Comparison of ENCODE assay signal across 7 mouse cellular contexts in genomic region chr10:63065988-63066387, GRCm38 (mm10). TPM values are rescaled to one million over a fixed set of nuclear protein-coding genes. Genes with fewer than 3 reads are reported as not detected.
DNase-seq lines count a peak whose midpoint lies in the region; ATAC-seq lines count a peak whose summit lies in the region.

No protein-coding gene starts in this region.

- no peaks in the 10 kb centered on the region for H3K4me1 ChIP-seq in intestine, embryonic 15.5 days (replicated peaks)
- no peaks in the 10 kb centered on the region for H3K4me1 ChIP-seq in midbrain, embryonic 13.5 days (replicated peaks)

- WGBS in intestine, embryonic 15.5 days: 10% methylated on average over 5 of the region's 5 CpGs
- WGBS in midbrain, embryonic 13.5 days: 3% methylated on average over 5 of the region's 5 CpGs

- H3K27me3 ChIP-seq in intestine, embryonic 15.5 days (replicated peaks): no peaks in the 10 kb centered on the region
- H3K27me3 ChIP-seq in midbrain, embryonic 13.5 days: no peaks in the 10 kb centered on the region

- no peak overlapping the region for H3K9ac ChIP-seq in intestine, embryonic 15.5 days
- no peak overlapping the region for H3K9ac ChIP-seq in midbrain, embryonic 13.5 days (replicated peaks)

- H3K4me3 ChIP-seq in intestine, embryonic 15.5 days (replicated peaks): no peak overlapping the region
- no peak overlapping the region for H3K4me3 ChIP-seq in midbrain, embryonic 13.5 days (replicated peaks)

- intact Hi-C loops in left cerebral cortex, postnatal 14 days (cut with DNase I): loop anchor here (2.0 to 10.0 kb wide), 2 partner anchors 41 to 81 kb away; partner anchors contain the start of genes Hnrnph3, Pbld2 and Rufy2

- H3K27ac ChIP-seq in intestine, embryonic 15.5 days: no peak overlapping the region
- no peak overlapping the region for H3K27ac ChIP-seq in midbrain, embryonic 13.5 days

- peak; percentile 54 to 81 for DNase-seq in cerebellum, postnatal 4 days (ENCODE audit: low spot score in 2 of 2)
- peak; percentile 67 to 73 for DNase-seq in gastrocnemius, adult 8-10 months (ENCODE audit: low spot score in 2 of 2)
- peak; percentile 81 to 85 for DNase-seq in left cerebral cortex, postnatal 14 days (ENCODE audit: low spot score in 2 of 2)
- DNase-seq in spleen, adult 12 weeks (ENCODE audit: low spot score): peak; percentile 52

- no peaks in the 10 kb centered on the region for H3K9me3 ChIP-seq in intestine, embryonic 15.5 days
- H3K9me3 ChIP-seq in midbrain, embryonic 13.5 days: no peaks in the 10 kb centered on the region

- H3K4me2 ChIP-seq in intestine, embryonic 15.5 days (replicated peaks): no peak overlapping the region
- no peak overlapping the region for H3K4me2 ChIP-seq in midbrain, embryonic 13.5 days (replicated peaks)

- no peaks in the 10 kb centered on the region for H3K36me3 ChIP-seq in intestine, embryonic 15.5 days
- no peaks in the 10 kb centered on the region for H3K36me3 ChIP-seq in midbrain, embryonic 13.5 days

- ATAC-seq in activated CD4-positive, CD25-positive, alpha-beta regulatory T cell, adult 4 months: peak; percentile 54
- peak; percentile 74 for ATAC-seq in intestine, embryonic 15.5 days
- ATAC-seq in midbrain, embryonic 13.5 days: peak; percentile 90

RNA-seq across cellular contexts. Expression of gene Pbld1, which starts 6.0 kb away (rescaled TPM):
- polyA plus RNA-seq in activated CD4-positive, CD25-positive, alpha-beta regulatory T cell, adult 4 months (2017; shearing (Covaris generic)): not detected
- under 1 TPM; 0.36 to 0.99 (median 0.47) TPM for total RNA-seq in gastrocnemius, adult 8-10 months (2022)
- 2.6 and 6.4 TPM in 2 replicates for polyA plus RNA-seq in intestine, embryonic 15.5 days (2015; fragmentation: Nextera tagmentation; extraction: Ambion mirVana)
- under 1 TPM in 1 of 2 experiments, not detected in 1; 0.29 TPM for total RNA-seq in left cerebral cortex, postnatal 14 days (2021)
- 1.0 and 1.3 TPM in 2 replicates for polyA plus RNA-seq in midbrain, embryonic 13.5 days (2015; fragmentation: Nextera tagmentation; extraction: Ambion mirVana)

RNA-seq across cellular contexts. Expression of gene Atoh7, which starts 33.5 kb away (rescaled TPM):
- not detected for polyA plus RNA-seq in activated CD4-positive, CD25-positive, alpha-beta regulatory T cell, adult 4 months (2017; shearing (Covaris generic))
- total RNA-seq in gastrocnemius, adult 8-10 months (2022): under 1 TPM in 1 of 4 experiments, not detected in 3; 0.46 TPM
- polyA plus RNA-seq in intestine, embryonic 15.5 days (2015; fragmentation: Nextera tagmentation; extraction: Ambion mirVana): 0.16 TPM in 1 of 2 replicates, not detected in the other
- 1 to 10 TPM; 1.0 to 1.5 TPM for total RNA-seq in left cerebral cortex, postnatal 14 days (2021)
- 1.1 and 1.3 TPM in 2 replicates for polyA plus RNA-seq in midbrain, embryonic 13.5 days (2015; fragmentation: Nextera tagmentation; extraction: Ambion mirVana)

RNA-seq across cellular contexts. Expression of gene Pbld2, which starts 41.9 kb away (rescaled TPM):
- polyA plus RNA-seq in activated CD4-positive, CD25-positive, alpha-beta regulatory T cell, adult 4 months (2017; shearing (Covaris generic)): under 1 TPM in 1 of 2 experiments, not detected in 1; 0.44 TPM
- total RNA-seq in gastrocnemius, adult 8-10 months (2022): 1 to 10 TPM; 2.0 to 3.5 (median 2.6) TPM
- 5.7 and 6.8 TPM in 2 replicates for polyA plus RNA-seq in intestine, embryonic 15.5 days (2015; fragmentation: Nextera tagmentation; extraction: Ambion mirVana)
- 1 to 10 TPM; 1.4 to 1.8 TPM for total RNA-seq in left cerebral cortex, postnatal 14 days (2021)
- 1.3 TPM in 2 replicates for polyA plus RNA-seq in midbrain, embryonic 13.5 days (2015; fragmentation: Nextera tagmentation; extraction: Ambion mirVana)

RNA-seq across cellular contexts. Expression of gene Hnrnph3, which starts 42.0 kb away (rescaled TPM):
- polyA plus RNA-seq in activated CD4-positive, CD25-positive, alpha-beta regulatory T cell, adult 4 months (2017; shearing (Covaris generic)): 10 to 100 TPM; 66.3 to 75.6 TPM
- 10 to 100 TPM; 14.6 to 19.3 (median 17.8) TPM for total RNA-seq in gastrocnemius, adult 8-10 months (2022)
- 73.6 and 75.4 TPM in 2 replicates for polyA plus RNA-seq in intestine, embryonic 15.5 days (2015; fragmentation: Nextera tagmentation; extraction: Ambion mirVana)
- 10 to 100 TPM; 36.0 to 36.6 TPM for total RNA-seq in left cerebral cortex, postnatal 14 days (2021)
- polyA plus RNA-seq in midbrain, embryonic 13.5 days (2015; fragmentation: Nextera tagmentation; extraction: Ambion mirVana): 242 and 243 TPM in 2 replicates
